Mouse (Mus musculus): ENCODE measurements at regions not wholly inside any gene's neighbourhood (a gene's known extent, or its start where the extent isn't known, plus 50 kb on each side); places are given as distances from the start of the nearest gene placed in this dataset.

GRCm38 (mm10) chr13:107878980-107879379 is 165.3 kb upstream of the Smim15 start:
- DNase-seq (ENCODE audit: low read depth, low spot score) = no peak

- DNase-seq (ENCODE audit: low read depth, low spot score) = no peak
These were observed 171.0 kb upstream of the Smim15 start for GRCm38 (mm10) chr13:107873244-107873667.

- DNase-seq (ENCODE audit: low read depth, low spot score) = no peak
These were observed 171.7 kb upstream of the Smim15 start for GRCm38 (mm10) chr13:107872574-107872973.

GRCm38 (mm10) chr13:107872137-107872536 is 172.1 kb upstream of the Smim15 start:
- DNase-seq (ENCODE audit: low read depth, low spot score) = no peak

- DNase-seq (ENCODE audit: low read depth, low spot score) = no peak
These were observed 175.3 kb upstream of the Smim15 start for GRCm38 (mm10) chr13:107868906-107869305.

- DNase-seq (ENCODE audit: low read depth, low spot score) = no peak
These were observed 177.4 kb upstream of the Smim15 start for GRCm38 (mm10) chr13:107866825-107867224.

- DNase-seq (ENCODE audit: low read depth, low spot score) = no peak
These were observed 181.2 kb upstream of the Smim15 start for GRCm38 (mm10) chr13:107862793-107863654.

GRCm38 (mm10) chr13:107861384-107862134 is 182.7 kb upstream of the Smim15 start:
- no peak for DNase-seq (ENCODE audit: low read depth, low spot score)

GRCm38 (mm10) chr13:107857043-107857755 is 187.0 kb upstream of the Smim15 start:
- no peak for DNase-seq (ENCODE audit: low read depth, low spot score)

GRCm38 (mm10) chr13:107850907-107851560 is 193.2 kb upstream of the Smim15 start:
- DNase-seq (ENCODE audit: low read depth, low spot score) = no peak

GRCm38 (mm10) chr13:107848871-107849270 is 195.4 kb upstream of the Smim15 start:
- peak; percentile 32 for DNase-seq (ENCODE audit: low read depth, low spot score)

- DNase-seq (ENCODE audit: low read depth, low spot score) = no peak
These were observed 196.8 kb upstream of the Smim15 start for GRCm38 (mm10) chr13:107847179-107848012.

GRCm38 (mm10) chr13:107846621-107847178 is 197.5 kb upstream of the Smim15 start:
- DNase-seq (ENCODE audit: low read depth, low spot score) = no peak

- DNase-seq (ENCODE audit: low read depth, low spot score) = no peak
These were observed 198.4 kb upstream of the Smim15 start for GRCm38 (mm10) chr13:107845838-107846237.

- DNase-seq (ENCODE audit: low read depth, low spot score) = no peak
These were observed 200.2 kb upstream of the Smim15 start for GRCm38 (mm10) chr13:107844085-107844484.

- no peak for DNase-seq (ENCODE audit: low read depth, low spot score)
These were observed 206.0 kb upstream of the Smim15 start for GRCm38 (mm10) chr13:107838126-107838715.

GRCm38 (mm10) chr13:107837206-107837952 is 206.9 kb upstream of the Smim15 start:
- no peak for DNase-seq (ENCODE audit: low read depth, low spot score)

- no peak for DNase-seq (ENCODE audit: low read depth, low spot score)
These were observed 208.4 kb upstream of the Smim15 start for GRCm38 (mm10) chr13:107835756-107836385.

GRCm38 (mm10) chr13:107831997-107832396 is 212.2 kb upstream of the Smim15 start:
- DNase-seq (ENCODE audit: low read depth, low spot score) = no peak
